Mouse (Mus musculus) layer of hippocampus, postnatal 25 days (tissue): ENCODE results near the gene Tspo2. TPM values are rescaled to one million over a fixed set of nuclear protein-coding genes. Genes with fewer than 3 reads are reported as not detected.
"Not testable (repeated sequence)": the region's sequence is repeated elsewhere in the genome, so short reads cannot be mapped to it uniquely, and the experiment has no call there.

ENCODE experiments used
- DNase-seq, 2 experiments: peaks; one replicate each; pipeline ENCODE4 v3.0.0; 2022; ENCODE audit warnings: mixed read lengths in 2 of 2, low spot score in 1 of 2; ENCODE audit errors: extremely low spot score in 1 of 2
- total RNA-seq, 2 experiments: library from RNA; stranded (reverse); gene quantifications; 2 replicates each; pipeline ENCODE4 v1.2.3; 2021

Gene Tspo2
- not detected for total RNA-seq

- DNase-seq, result no peak
Observed at GRCm38 (mm10) chr17:48451353-48451675, at the start of gene Tspo2. Gene Tspo2, minus strand, starts transcription at chr17:48451522.

GRCm38 (mm10) chr17:48500846-48501445 is 49.6 kb upstream of the Tspo2 start:
- no peak for DNase-seq

GRCm38 (mm10) chr17:48497986-48498385 is 46.7 kb upstream of the Tspo2 start:
- DNase-seq, result no peak

GRCm38 (mm10) chr17:48493986-48494385 is 42.7 kb upstream of the Tspo2 start:
- no peak for DNase-seq

- no peak for DNase-seq
Observed at GRCm38 (mm10) chr17:48493582-48493981, 42.3 kb upstream of the Tspo2 start.

- no peak for DNase-seq
Observed at GRCm38 (mm10) chr17:48492621-48493020, 41.3 kb upstream of the Tspo2 start.

GRCm38 (mm10) chr17:48489466-48489865 is 38.1 kb upstream of the Tspo2 start:
- no peak for DNase-seq

GRCm38 (mm10) chr17:48484191-48484590 is 32.9 kb upstream of the Tspo2 start:
- DNase-seq, result no peak

GRCm38 (mm10) chr17:48483764-48484163 is 32.4 kb upstream of the Tspo2 start:
- DNase-seq, result no peak

- no peak for DNase-seq
Observed at GRCm38 (mm10) chr17:48479952-48480351, 28.6 kb upstream of the Tspo2 start.

GRCm38 (mm10) chr17:48475444-48475843 is 24.1 kb upstream of the Tspo2 start:
- DNase-seq, result no peak

- DNase-seq, result not testable (repeated sequence)
Observed at GRCm38 (mm10) chr17:48474282-48474681, 23.0 kb upstream of the Tspo2 start.

GRCm38 (mm10) chr17:48467395-48468231 is 16.3 kb upstream of the Tspo2 start:
- DNase-seq, result peak; percentile 90 to 97

- DNase-seq, result no peak
Observed at GRCm38 (mm10) chr17:48466769-48467394, 15.6 kb upstream of the Tspo2 start.

- no peak for DNase-seq
Observed at GRCm38 (mm10) chr17:48463391-48463790, 12.1 kb upstream of the Tspo2 start.

GRCm38 (mm10) chr17:48462096-48462495 is 10.8 kb upstream of the Tspo2 start:
- DNase-seq, result no peak

GRCm38 (mm10) chr17:48457971-48458653 is 6.8 kb upstream of the Tspo2 start:
- DNase-seq, result no peak

GRCm38 (mm10) chr17:48455955-48456354 is 4.6 kb upstream of the Tspo2 start:
- DNase-seq, result no peak

- DNase-seq, result no peak
Observed at GRCm38 (mm10) chr17:48454688-48455087, 3.4 kb upstream of the Tspo2 start, which contains the start of gene Unc5cl. Gene Unc5cl, plus strand, starts transcription at chr17:48454901.

- no peak for DNase-seq
Observed at GRCm38 (mm10) chr17:48454190-48454589, 2.9 kb upstream of the Tspo2 start.

- DNase-seq, result no peak
Observed at GRCm38 (mm10) chr17:48453489-48453888, 2.2 kb upstream of the Tspo2 start.
